Mouse (Mus musculus) hindbrain, embryonic 16.5 days (tissue): ENCODE data around the gene Acot2. TPM values are rescaled to one million over a fixed set of nuclear protein-coding genes. Genes with fewer than 3 reads are reported as not detected.
"Not testable (repeated sequence)": the region's sequence is repeated elsewhere in the genome, so short reads cannot be mapped to it uniquely, and the experiment has no call there.

Experiments used
- ATAC-seq: fragments of 200-750 bp; cut with Nextera tagmentation; 2 replicates; pipeline ENCODE4 v1.8.0; 2017; ENCODE audit warnings: moderate TSS enrichment, moderate library complexity
- H3K27ac ChIP-seq: fragments of 300-500 bp; sonication (generic); 2 replicates; pipeline ENCODE4 v1.5.1; 2014; ENCODE audit warnings: low read depth, mild to moderate bottlenecking, control low read depth, low read length, moderate library complexity
- H3K27me3 ChIP-seq: fragments of 300-500 bp; sonication (generic); replicated peaks from 2 replicates; pipeline ENCODE4 v1.6.1; 2014; ENCODE audit warnings: low read length; ENCODE audit not compliant: control insufficient read depth, insufficient read depth
- H3K36me3 ChIP-seq: fragments of 300-500 bp; sonication (generic); 2 replicates; pipeline ENCODE4 v1.6.1; 2014; ENCODE audit warnings: mild to moderate bottlenecking, low read length, moderate library complexity, mixed read lengths; ENCODE audit not compliant: control insufficient read depth, insufficient read depth
- H3K4me1 ChIP-seq: fragments of 300-500 bp; sonication (generic); 2 replicates; pipeline ENCODE4 v1.6.1; 2014; ENCODE audit warnings: low read depth, low read length; ENCODE audit not compliant: control insufficient read depth, insufficient read depth
- H3K4me2 ChIP-seq: fragments of 300-500 bp; sonication (generic); 2 replicates; pipeline ENCODE4 v1.6.1; 2014; ENCODE audit warnings: mild to moderate bottlenecking, low read length, control low read depth, moderate library complexity
- H3K4me3 ChIP-seq: fragments of 300-500 bp; sonication (generic); 2 replicates; pipeline ENCODE4 v1.5.1; 2014; ENCODE audit warnings: mild to moderate bottlenecking, low read length, control low read depth, moderate library complexity
- H3K9ac ChIP-seq: fragments of 300-500 bp; sonication (generic); 2 replicates; pipeline ENCODE4 v1.6.1; 2014; ENCODE audit warnings: low read depth, mild to moderate bottlenecking, control low read depth, low read length, moderate library complexity
- H3K9me3 ChIP-seq: fragments of 300-500 bp; sonication (generic); 2 replicates; pipeline ENCODE4 v1.6.1; 2014; ENCODE audit warnings: mild to moderate bottlenecking, low read length, moderate library complexity; ENCODE audit not compliant: control insufficient read depth
- WGBS: fragments of 180-500 bp; shearing (Covaris S2); extraction: QIAGEN DNeasy Blood & Tissue Kit; methylation state at CpG from one replicate; pipeline ENCODE4 v1.1.7; 2014; 5-methylcytosine and 5-hydroxymethylcytosine counted together
- polyA plus RNA-seq: library from polyadenylated mRNA; unstranded; fragments of >200 nt; fragmentation: Nextera tagmentation; extraction: Ambion mirVana; gene quantifications from 2 replicates; pipeline ENCODE4 v1.2.1, GENCODE M21; 2015

Gene Acot2
- polyA plus RNA-seq, 1 experiment from 2014 or later = 16.1 TPM

DNA sequence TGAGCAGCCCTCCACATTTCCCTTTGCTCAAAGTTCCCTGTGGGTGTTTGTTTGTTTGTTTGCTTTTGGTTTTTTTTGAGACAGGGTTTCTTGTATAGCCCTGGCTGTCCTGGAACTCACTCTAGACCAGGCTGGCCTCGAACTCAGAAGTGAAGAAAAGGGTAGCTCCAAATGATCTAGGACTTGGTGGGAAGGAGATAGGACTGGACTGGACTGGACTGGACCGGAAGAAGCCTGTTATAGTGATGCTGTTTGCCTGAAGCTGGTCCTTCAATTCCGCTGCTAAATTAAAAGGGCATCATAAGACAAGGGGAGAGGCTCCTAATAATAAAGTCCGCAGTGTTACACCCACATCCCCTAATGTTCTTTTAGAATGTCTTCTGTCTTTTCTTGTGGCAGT is 822 bp downstream of the Acot2 start:
- no peaks in the 10 kb centered on the region for H3K27me3 ChIP-seq
- H3K4me1 ChIP-seq = peaks cover 4% of the 10 kb centered on the region
- no peaks in the 10 kb centered on the region for H3K36me3 ChIP-seq
- peak overlapping the region; percentile 53 for H3K4me2 ChIP-seq
- peak overlapping the region; percentile 92 for H3K27ac ChIP-seq
- 66% methylated on average over 4 of the region's 4 CpGs for WGBS
- no peak for ATAC-seq
- no peaks in the 10 kb centered on the region for H3K9me3 ChIP-seq
- H3K9ac ChIP-seq = peak overlapping the region; percentile 84
- peak overlapping the region; percentile 71 for H3K4me3 ChIP-seq

DNA sequence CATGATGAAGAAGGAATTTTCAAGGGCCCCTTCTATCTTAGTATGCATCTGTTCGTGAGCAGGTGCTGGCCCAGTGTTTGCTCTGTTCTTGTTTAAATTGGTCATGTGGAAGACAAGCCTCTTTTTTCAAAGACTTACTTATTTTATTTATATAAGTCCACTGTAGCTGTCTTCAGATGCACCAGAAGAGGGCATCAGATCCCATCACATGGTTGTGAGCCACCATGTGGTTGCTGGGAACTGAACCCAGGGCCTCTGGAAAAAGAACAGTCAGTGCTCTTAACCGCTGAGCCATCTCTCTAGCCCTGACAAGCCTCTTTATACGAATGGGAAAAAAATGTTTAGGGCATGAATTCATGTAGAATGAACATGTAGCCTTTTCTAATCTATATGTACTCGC is 1.7 kb downstream of the Acot2 start:
- H3K27me3 ChIP-seq = no peaks in the 10 kb centered on the region
- H3K9ac ChIP-seq = no peak overlapping the region
- 97% methylated on average over 4 of the region's 4 CpGs for WGBS
- H3K36me3 ChIP-seq = no peaks in the 10 kb centered on the region
- no peaks in the 10 kb centered on the region for H3K9me3 ChIP-seq
- H3K4me3 ChIP-seq = no peak overlapping the region
- no peak overlapping the region for H3K27ac ChIP-seq
- ATAC-seq = no peak
- H3K4me2 ChIP-seq = no peak overlapping the region
- peaks cover 4% of the 10 kb centered on the region for H3K4me1 ChIP-seq

GRCm38 (mm10) chr12:83997221-83997620 is 9.6 kb downstream of the Acot2 start:
- no peaks in the 10 kb centered on the region for H3K4me1 ChIP-seq
- H3K27ac ChIP-seq = no peak overlapping the region
- 51% methylated on average over 2 of the region's 2 CpGs for WGBS
- H3K36me3 ChIP-seq = no peaks in the 10 kb centered on the region
- H3K9ac ChIP-seq = no peak overlapping the region
- no peak overlapping the region for H3K4me2 ChIP-seq
- ATAC-seq = no peak
- no peak overlapping the region for H3K4me3 ChIP-seq
- H3K9me3 ChIP-seq = peaks cover 6% of the 10 kb centered on the region
- H3K27me3 ChIP-seq = no peaks in the 10 kb centered on the region

- WGBS = 54% methylated on average over 11 of the region's 11 CpGs
Observed at GRCm38 (mm10) chr12:83998341-83999107, 10.9 kb downstream of the Acot2 start.

DNA sequence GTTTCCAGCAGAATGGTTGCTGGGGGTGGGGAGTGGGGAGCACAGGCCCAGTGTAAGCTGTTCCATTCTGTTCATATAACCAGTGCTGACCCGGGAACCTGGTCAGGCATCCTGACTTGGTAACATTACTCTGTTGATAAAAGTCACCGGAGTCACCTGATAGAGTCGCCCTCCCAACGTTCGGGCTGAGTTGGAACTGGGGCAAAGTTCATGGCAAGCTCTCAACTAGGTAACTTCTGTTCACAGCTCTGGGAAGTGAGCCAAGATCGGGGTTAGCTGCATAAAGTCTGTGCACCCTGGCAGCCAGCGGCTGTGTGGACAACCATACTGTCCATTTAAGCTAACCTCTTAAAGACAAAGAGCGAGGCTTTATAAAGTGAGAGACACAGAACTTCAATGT is 11.6 kb downstream of the Acot2 start:
- not testable (repeated sequence) for H3K4me3 ChIP-seq, H3K4me2 ChIP-seq, H3K4me1 ChIP-seq, H3K27me3 ChIP-seq, H3K36me3 ChIP-seq, H3K9ac ChIP-seq, H3K27ac ChIP-seq, H3K9me3 ChIP-seq
- 57% methylated on average over 8 of the region's 8 CpGs for WGBS
- peak; percentile 45; the same call in 1 of the 2 replicates for ATAC-seq

More at GRCm38 (mm10) chr12:83998341-83999107, 10.9 kb downstream of the Acot2 start:
- no peaks in the 10 kb centered on the region for H3K4me1 ChIP-seq
- H3K4me3 ChIP-seq = no peak overlapping the region
- H3K27ac ChIP-seq = 0 out of 2 replicates have a peak overlapping the region, but pooled peaks have one; percentile 29
- H3K27me3 ChIP-seq = no peaks in the 10 kb centered on the region
- H3K36me3 ChIP-seq = no peaks in the 10 kb centered on the region
- no peak overlapping the region for H3K9ac ChIP-seq
- H3K4me2 ChIP-seq = no peak overlapping the region
- ATAC-seq = no peak
- peaks cover 7% of the 10 kb centered on the region for H3K9me3 ChIP-seq

DNA sequence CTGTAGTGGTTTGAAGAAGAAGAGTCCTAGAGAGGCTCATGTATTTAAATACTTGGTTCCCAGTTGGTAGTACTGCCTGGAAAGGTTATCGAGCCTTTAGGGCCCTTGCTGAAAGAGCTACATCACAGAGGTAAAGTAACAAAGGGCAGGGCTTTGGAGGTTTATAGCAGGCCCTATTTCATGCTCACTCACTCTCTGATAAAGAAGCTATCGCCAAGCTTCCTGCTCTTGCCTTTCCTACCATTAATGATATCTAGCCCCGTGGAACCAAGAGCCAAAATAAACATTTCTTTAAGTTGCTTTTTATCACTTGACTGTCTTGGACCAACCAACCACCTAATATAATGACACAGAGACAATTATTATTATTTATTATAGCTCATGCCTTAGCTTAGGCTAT is 12.8 kb downstream of the Acot2 start:
- no peaks in the 10 kb centered on the region for H3K27me3 ChIP-seq

GRCm38 (mm10) chr12:84003866-84004265 is 16.2 kb downstream of the Acot2 start:
- no peak overlapping the region for H3K4me2 ChIP-seq
- H3K4me1 ChIP-seq = no peaks in the 10 kb centered on the region
- no peak overlapping the region for H3K9ac ChIP-seq
- no peak overlapping the region for H3K27ac ChIP-seq
- WGBS = 92% methylated on average over 1 of the region's 1 CpGs
- ATAC-seq = no peak
- peaks cover 7% of the 10 kb centered on the region for H3K9me3 ChIP-seq
- H3K4me3 ChIP-seq = no peak overlapping the region
- no peaks in the 10 kb centered on the region for H3K27me3 ChIP-seq
- no peaks in the 10 kb centered on the region for H3K36me3 ChIP-seq

More for the DNA sequence above, 12.8 kb downstream of the Acot2 start:
- no peak overlapping the region for H3K4me2 ChIP-seq
- no peaks in the 10 kb centered on the region for H3K4me1 ChIP-seq
- no peak overlapping the region for H3K4me3 ChIP-seq
- no peak overlapping the region for H3K27ac ChIP-seq
- 79% methylated on average over 3 of the region's 3 CpGs for WGBS
- H3K9me3 ChIP-seq = peaks cover 7% of the 10 kb centered on the region
- no peak overlapping the region for H3K9ac ChIP-seq
- H3K36me3 ChIP-seq = no peaks in the 10 kb centered on the region
- no peak for ATAC-seq

DNA sequence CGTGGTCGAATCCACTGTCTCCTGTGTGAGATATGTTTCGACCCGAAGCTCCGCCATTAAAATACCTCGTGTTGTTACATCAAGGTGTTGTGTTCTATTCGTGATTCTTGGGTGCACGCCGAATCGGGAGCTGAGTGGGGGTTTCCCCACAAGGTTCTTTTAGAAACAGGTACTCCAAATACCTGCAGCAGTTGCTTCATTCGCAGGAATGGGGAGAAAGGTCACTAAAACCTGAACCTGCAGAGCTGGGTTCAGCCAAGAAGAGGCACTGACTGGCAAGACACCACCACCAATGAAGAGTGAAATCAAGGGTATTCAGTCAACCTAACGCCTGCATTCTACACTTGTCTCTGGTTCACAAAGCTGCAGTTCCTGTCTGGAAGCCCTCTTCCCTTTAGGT is 20.6 kb downstream of the Acot2 start:
- no peak for ATAC-seq
- Histone ChIP-seq H3K9me3 (no peaks in the 10 kb centered on the region), H3K9ac (no peak overlapping the region), H3K4me2 (peak overlapping the region; percentile 61), H3K4me1 (peaks cover 8% of the 10 kb centered on the region), H3K4me3 (no peak overlapping the region), H3K36me3 (no peaks in the 10 kb centered on the region), H3K27me3 (no peaks in the 10 kb centered on the region), H3K27ac (peak overlapping the region; percentile 40)
- 81% methylated on average over 12 of the region's 12 CpGs for WGBS

DNA sequence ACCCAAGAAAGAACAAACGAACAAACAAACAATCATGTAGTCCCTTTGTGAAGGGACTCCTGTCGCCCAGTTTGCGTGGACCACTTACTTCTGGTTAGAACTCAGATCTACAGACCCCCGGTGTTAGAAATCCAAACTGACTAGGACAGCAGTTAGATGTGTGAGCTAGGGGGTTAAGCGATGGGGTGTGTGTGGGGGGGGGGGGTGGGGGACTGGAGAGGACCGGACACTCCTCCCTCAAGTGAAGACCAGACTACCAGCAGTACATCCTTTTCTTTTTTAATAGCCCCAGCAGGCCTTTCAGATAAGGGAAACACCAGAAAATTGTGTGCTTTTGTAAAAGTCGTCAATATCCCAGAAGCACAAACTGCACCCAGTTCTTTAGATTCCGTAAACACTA is 21.1 kb downstream of the Acot2 start:
- WGBS = 35% methylated on average over 8 of the region's 8 CpGs
- Histone ChIP-seq H3K9ac (no peak overlapping the region), H3K27ac (peak overlapping the region; percentile 40), H3K4me3 (peak overlapping the region; percentile 51), H3K4me1 (peaks cover 8% of the 10 kb centered on the region), H3K27me3 (no peaks in the 10 kb centered on the region), H3K9me3 (no peaks in the 10 kb centered on the region), H3K4me2 (peak overlapping the region; percentile 61), H3K36me3 (no peaks in the 10 kb centered on the region)
- ATAC-seq = peak; percentile 18; the same call in 1 of the 2 replicates
